Mouse (Mus musculus) brain, adult 2 months (tissue): ENCODE data around the gene Eppin.

Experiments
- DNase-seq: peaks from one replicate; pipeline ENCODE4 v3.0.0; 2011; ENCODE audit warnings: low read depth, low spot score

The Eppin gene

DNA sequence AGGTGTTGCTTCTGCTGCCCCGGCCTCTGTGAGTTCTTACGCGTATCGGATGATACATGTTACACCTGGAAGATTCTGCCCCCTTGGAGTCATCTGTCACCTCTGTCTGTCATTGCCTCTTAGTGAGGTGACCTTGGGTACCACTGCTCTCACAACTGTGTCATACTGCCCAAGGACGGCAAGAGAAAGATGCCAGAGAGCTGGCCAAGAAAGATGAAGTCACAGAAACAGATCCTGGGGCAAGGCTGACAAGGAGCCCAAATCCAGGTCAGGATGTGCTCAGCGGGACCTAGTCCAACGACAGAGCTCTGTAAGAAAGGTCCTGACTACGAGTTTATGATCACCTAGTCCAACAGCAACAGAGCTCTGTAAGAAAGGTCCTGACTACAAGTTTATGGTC is 33.3 kb downstream of the Eppin start:
- DNase-seq = no peak

DNA sequence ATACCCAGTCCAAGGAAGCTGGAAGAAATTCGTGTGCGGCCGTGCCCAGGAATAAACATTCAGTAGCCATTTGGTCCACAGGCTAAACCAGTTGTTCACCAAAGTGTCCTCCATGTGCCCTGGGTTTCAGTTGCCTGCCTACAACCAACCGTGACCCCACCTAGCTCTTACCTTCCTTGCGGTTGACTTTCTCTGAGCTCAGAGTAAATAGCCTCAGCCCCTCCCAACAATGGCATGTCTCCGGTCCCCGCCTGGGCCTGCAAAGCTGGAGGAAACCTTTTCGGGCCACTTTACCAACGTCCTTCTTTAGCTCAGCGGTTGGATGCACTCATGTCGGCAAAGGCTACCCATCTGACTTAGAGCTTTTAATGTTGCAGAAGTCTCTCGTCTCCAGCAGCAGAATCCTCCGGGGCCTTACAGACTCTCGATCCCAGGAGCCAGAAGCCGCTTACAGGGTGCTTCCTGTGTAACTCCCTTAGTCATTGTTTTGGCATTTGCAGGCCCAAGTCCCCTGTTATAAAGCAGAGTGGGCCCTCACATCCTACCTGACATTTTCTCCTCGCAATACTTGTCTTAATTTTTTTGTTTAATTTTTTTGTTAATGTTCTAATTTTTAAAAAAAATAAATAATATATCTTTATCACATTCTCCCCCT is 34.3 kb downstream of the Eppin start:
- DNase-seq = no peak

DNA sequence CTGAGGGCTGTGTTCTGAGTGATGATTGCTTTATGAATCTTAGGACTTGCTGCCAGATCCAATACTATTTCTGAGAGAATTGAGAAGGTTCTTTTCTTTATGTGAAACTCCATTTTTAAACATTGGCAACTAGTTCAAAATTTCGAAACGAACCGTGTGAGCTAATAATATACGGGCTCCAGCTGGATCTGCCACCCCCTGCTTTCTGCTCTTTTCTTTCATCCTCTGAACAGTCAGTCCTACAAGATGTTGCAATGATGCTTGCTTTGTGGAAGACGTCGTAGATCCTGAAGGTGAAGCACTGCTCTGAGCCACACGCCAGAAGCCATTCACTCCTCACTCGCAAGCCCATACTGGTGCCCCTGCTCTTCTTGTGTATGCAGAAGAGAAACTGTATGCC is 35.0 kb downstream of the Eppin start:
- peak; percentile 71 for DNase-seq

DNA sequence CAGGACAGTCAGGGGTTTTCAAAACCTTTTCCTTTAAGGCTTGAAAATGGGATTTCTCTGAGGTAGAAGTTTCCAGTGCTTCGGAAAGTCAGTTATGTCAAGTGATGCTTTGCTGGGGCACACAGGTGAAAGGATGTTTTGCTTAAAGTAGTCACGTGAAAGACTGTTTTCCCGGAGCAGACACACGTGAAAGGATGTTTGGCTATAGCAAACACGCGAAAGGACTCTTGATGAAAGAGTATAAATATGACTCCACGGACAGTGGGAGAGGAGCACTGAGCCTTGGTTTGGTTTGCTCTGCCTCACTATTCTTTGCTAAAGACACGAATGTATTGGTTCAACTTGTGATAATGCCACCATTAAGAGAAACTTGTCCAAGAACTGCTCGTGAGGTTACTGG is 41.9 kb downstream of the Eppin start:
- DNase-seq = no peak

DNA sequence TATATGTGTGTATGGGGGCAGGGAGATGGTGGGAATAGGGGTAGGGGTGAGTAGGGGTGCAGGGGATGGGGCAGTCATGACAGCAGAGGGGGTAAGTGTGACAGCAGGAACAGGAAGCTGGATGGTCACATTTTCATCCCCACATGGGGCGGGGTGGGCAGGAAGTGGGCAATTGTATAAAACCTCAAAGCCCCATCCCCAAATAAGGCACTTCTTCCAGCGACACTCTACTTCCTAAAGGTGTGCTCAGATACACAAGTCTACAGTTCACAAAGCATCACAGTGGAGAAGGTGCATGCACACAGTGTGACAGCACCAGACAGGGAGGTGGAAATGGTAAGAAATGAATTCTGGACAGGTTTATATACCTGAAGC is 42.5 kb downstream of the Eppin start:
- no peak for DNase-seq

DNA sequence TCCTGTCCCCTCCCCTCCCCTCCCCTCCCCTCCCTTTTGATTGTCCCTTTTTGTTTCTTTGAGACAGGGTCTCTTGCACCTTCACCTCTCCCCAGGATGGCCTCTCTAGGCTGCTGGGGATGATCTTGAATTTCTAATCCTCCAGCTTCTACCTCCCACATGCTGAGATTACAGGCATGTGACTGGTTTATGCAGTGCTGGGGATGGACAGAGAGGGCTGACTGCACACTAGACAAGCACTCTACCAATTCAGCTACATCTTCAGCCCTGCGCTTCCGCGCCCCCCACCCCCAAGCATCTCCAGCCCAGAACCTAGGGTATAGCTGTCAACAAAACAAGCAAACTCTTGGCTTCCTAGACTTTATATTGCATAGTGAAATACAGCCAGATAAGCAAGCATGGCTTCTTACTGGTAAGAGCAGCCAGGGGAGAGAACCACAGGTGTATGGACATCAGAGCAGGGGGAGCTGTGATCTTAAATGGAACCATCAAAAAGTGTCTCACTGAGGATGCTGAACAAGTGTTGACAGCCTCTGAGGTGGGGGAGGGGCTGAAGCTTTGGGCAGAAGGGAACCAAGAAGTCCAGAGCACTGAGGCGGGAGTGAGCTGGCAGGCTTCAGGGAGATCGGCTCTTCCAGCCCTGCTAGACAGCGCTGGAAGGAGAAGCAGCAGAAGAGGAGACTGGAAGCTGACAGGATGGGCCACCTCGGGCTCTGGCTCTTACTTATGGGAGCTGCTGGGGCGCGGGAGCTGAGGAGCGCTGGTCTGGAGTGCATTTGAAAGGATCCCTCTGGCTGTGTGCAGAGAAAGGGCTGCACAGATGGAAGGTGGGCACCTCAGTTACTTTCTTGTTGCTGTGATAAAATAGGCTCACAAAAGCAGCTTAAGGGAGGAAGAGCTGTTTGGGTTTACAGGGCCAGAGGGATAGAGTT is 43.2 kb downstream of the Eppin start:
- DNase-seq = peak; percentile 72

DNA sequence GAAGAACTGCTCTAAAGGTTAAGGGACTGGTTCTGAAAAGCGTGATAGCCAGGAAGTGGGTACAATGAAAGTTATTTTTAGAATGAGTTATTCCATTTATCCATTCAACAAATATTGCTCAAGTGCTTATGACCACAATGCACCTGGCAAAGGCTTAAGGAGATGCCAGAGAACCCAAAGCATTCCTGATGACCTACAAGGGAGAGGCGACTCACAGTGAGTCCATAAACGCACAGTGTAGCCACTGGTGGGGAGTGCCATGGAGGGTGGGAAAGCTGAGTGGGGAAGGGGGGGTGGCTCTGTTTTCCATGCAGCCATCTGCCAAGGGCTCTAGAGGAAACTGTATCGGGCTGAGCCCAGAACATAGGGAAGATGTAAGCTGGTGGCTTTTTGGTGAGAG is 44.1 kb downstream of the Eppin start:
- no peak for DNase-seq

DNA sequence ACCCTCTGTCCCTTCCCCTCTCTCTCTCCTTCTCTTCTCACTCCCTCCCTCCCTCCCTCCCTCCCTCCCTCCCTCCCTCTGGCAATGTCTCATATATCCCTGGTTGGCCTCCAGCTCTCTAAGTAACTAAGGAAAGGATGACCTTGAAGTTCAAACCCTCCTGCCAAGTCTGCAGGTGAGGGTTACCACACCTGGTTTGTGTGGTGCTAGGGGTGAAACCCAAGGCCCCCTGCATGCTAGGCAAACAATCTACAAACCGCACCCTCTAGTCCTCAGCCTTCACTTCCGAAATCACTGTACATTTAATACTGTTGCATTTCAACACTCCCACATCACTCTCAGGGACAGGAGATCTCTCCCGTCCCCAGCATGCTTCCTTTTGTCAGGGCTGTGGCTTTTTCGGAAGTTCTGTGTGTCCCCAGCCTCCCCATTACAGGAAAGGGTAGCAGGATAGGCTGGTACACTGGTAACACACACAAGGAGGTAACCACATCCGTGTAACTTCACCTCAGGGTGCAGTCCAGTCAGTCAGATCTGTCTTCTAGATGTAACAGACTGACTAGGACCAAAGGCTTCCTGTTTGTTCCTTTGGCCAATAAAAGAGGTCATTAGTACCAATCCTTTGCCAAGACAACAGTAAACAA is 48.8 kb downstream of the Eppin start:
- DNase-seq = no peak

DNA sequence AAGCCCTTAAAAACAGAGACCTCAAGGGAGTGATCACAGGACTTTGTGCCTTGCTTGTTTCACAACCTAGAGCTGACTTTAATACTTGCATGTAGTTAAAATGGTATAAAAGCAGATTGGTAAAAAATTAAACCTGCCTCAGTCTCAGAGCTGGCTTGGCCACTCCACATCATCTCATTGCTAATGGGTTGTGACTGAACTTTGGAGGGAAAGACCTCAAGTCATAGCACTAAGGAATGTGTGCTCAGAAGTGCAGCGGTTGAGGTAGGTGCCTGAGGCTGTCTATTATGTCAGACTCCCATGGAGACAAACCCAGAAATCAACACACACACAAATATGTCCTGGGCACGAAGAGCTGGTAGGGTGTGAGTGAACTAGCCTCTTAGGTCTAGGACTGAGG is 49.6 kb downstream of the Eppin start:
- no peak for DNase-seq

DNA sequence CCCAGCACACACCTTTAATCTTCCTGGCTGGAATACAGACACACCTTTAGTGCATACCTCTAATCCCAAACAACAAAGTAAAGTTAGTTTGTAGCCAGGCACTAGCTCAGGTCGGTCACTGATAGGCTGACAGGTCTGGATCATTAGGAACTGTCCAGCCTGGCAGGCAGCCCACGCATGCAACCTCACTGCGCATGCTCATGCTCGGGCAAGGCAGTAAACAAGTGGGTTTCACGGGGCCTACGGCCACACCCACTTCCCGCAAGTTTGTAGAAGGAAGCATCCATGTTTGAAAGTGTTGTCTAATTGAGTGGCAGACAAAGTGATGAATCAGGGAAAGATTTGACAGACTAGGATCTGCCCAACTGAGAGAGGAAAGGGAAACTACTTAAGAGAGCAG is 50.8 kb downstream of the Eppin start:
- no peak for DNase-seq

DNA sequence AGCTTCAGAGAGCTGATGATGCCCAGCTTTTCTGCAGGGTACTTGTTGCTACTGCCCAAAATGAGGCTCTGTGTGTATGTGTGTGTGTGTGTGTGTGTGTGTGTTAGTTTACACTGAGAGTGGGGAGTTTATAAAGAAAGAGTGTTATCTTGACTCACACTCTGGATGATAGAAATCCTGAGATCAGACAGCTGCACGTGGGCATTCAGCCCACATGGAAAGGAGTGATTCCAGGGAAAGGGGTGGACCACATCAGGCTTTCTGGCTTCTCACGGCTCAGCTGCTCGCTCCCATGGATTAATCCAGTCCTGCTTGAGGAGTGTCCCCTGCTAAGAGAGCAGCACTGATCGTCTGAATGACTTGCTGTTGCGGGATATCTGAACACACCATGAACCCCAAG is 51.3 kb downstream of the Eppin start:
- peak; percentile 59 for DNase-seq

DNA sequence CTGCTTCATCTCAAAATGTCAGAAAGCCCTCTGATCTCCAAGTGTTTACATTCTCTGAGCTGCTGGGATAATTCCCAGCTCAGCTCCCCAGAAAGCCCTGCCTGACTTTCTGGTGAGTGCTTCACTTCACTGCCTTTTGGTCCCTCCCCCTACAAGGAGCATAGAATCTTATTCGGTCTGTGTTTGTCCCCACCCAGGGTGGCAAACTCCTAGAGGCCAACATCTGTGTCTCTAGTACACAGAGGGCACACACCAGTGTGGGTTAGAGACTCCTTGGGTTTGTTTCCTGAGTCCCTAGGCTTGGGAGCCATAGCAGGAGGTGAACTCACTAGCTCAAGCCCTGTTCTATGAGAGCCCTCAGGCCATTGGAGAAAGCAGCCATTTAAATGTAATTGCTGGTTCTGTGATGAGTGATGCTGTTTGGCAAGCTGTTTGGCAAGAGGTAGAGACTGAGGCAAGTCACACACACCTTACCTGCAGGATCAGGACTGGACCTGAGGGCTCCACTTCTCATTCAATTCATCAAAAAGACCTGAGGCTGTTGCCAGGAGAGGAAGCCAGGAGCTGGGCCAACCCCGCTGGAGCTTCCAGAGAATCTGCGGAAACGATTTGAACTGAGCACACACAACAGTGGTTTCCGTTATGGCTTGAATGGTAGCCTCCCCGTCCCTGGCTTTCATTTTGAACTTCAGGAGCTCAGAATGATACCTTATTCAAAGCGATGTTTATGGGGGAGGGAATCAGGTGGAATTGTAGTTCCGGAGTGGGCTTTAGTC is 52.6 kb downstream of the Eppin start:
- no peak for DNase-seq
